Mouse (Mus musculus): ENCODE data around the gene Plcxd2.

- TF ChIP-seq POLR2A (IDR thresholded peaks at IDR 0.05; ENCODE audit: borderline replicate concordance, insufficient read depth, low read length) (no peak), CTCF (IDR thresholded peaks at IDR 0.05; ENCODE audit: borderline replicate concordance, insufficient read depth, low read depth, low read length) (no peak)
Measured at GRCm38 (mm10) chr16:45919572-45919971, 90.4 kb downstream of the Plcxd2 start.
